Mouse (Mus musculus): ENCODE measurements around the gene H2afj. TPM values are rescaled to one million over a fixed set of nuclear protein-coding genes. Genes with fewer than 3 reads are reported as not detected.

The H2afj gene
- polyA plus RNA-seq, 1 experiment from 2014 or later: 89.1 TPM

DNA sequence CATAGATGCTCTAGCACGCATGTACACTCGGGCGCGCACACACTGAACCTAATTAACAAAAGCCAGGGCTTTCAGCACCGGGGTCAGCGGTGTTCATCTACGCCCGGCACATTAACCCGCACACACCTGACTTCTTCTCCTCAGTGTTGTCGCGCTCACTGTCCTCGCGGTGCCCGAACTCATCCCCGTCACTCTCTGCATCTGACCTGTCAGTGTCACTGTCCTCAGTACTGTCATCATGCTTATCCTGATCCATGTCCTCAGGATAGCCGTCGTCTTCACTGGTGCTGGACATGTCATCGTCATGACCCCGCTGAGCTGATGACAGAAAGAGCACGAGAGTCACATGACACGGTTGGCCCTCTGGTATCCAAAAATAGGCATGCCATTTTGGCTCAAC is 12.3 kb downstream of the H2afj start:
- peaks cover 25% of the 10 kb centered on the region for H3K36me3 ChIP-seq (replicated peaks; ENCODE audit: control insufficient read depth, insufficient read depth, low read depth, low read length)
- WGBS: 97% methylated on average over 21 of the region's 21 CpGs

DNA sequence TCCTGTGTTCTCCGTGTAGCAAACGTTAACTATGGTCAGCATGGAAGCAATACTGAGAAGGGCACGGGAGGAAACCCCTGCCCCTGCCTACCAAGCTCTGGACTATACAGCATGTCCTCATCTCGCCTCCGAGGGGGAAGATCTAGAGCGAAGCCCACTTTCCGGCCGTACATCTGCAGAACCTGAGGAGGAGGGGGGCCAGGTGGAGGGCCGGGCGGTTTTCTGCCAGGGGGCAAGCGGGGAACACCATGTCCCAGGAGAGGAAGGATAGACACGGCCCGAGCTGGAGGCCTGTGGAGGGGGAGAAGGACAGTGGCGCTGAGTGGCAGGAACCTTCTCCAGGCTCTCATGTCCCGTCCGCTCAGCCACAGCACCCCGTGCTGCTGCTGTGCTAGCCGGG is 13.0 kb downstream of the H2afj start:
- Histone ChIP-seq H3K27ac (replicated peaks; ENCODE audit: low read depth, low read length) (no peak overlapping the region), H3K4me1 (ENCODE audit: control insufficient read depth, insufficient read depth, low read length) (no peaks in the 10 kb centered on the region), H3K9me3 (replicated peaks; ENCODE audit: control insufficient read depth, low read length) (no peaks in the 10 kb centered on the region), H3K4me3 (ENCODE audit: low read depth, low read length) (no peak overlapping the region), H3K27me3 (ENCODE audit: control insufficient read depth, insufficient read depth, low read length) (no peaks in the 10 kb centered on the region), H3K36me3 (replicated peaks; ENCODE audit: control insufficient read depth, insufficient read depth, low read depth, low read length) (peaks cover 19% of the 10 kb centered on the region), H3K9ac (replicated peaks; ENCODE audit: low read length) (no peak overlapping the region), H3K4me2 (ENCODE audit: low read depth, low read length) (no peak overlapping the region)
- no peak for ATAC-seq (replicated peaks; ENCODE audit: insufficient number of reproducible peaks, low FRiP score, low TSS enrichment, low read depth)
- WGBS: 91% methylated on average over 18 of the region's 18 CpGs
- DNase-seq (ENCODE audit: low spot score): no peak

More for the DNA sequence above, 12.3 kb downstream of the H2afj start:
- no peak for DNase-seq (ENCODE audit: low spot score)
- Histone ChIP-seq H3K27ac (replicated peaks; ENCODE audit: low read depth, low read length) (no peak overlapping the region), H3K4me2 (ENCODE audit: low read depth, low read length) (no peak overlapping the region), H3K9ac (replicated peaks; ENCODE audit: low read length) (no peak overlapping the region), H3K9me3 (replicated peaks; ENCODE audit: control insufficient read depth, low read length) (no peaks in the 10 kb centered on the region), H3K4me3 (ENCODE audit: low read depth, low read length) (no peak overlapping the region), H3K27me3 (ENCODE audit: control insufficient read depth, insufficient read depth, low read length) (no peaks in the 10 kb centered on the region), H3K4me1 (ENCODE audit: control insufficient read depth, insufficient read depth, low read length) (no peaks in the 10 kb centered on the region)
- no peak for ATAC-seq (replicated peaks; ENCODE audit: insufficient number of reproducible peaks, low FRiP score, low TSS enrichment, low read depth)

DNA sequence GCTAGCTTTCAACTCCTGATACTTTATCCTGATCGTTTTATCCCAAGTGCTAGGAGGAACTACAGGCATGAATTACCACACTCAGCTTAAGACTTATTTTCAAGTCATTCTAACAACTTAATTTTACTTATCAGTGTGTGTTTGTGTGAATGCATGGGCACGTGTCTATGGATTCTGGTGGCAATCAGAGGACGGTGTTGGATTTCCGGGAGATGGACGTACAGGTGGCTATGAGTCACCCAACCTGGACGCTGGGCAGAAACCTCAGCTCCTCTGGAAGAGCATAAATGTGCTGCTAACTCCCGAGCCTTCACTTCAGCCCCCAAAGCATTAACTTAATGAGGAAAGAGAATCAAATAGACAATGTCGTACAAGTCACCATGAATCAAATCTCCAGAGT is 16.9 kb downstream of the H2afj start:
- Histone ChIP-seq H3K9ac (replicated peaks; ENCODE audit: low read length) (no peak overlapping the region), H3K4me1 (ENCODE audit: control insufficient read depth, insufficient read depth, low read length) (no peaks in the 10 kb centered on the region), H3K9me3 (replicated peaks; ENCODE audit: control insufficient read depth, low read length) (no peaks in the 10 kb centered on the region), H3K4me3 (ENCODE audit: low read depth, low read length) (no peak overlapping the region), H3K27ac (replicated peaks; ENCODE audit: low read depth, low read length) (no peak overlapping the region), H3K36me3 (replicated peaks; ENCODE audit: control insufficient read depth, insufficient read depth, low read depth, low read length) (peaks cover 12% of the 10 kb centered on the region), H3K4me2 (ENCODE audit: low read depth, low read length) (no peak overlapping the region), H3K27me3 (ENCODE audit: control insufficient read depth, insufficient read depth, low read length) (no peaks in the 10 kb centered on the region)
- DNase-seq (ENCODE audit: low spot score) (no peak), ATAC-seq (replicated peaks; ENCODE audit: insufficient number of reproducible peaks, low FRiP score, low TSS enrichment, low read depth) (no peak)
- 87% methylated on average over 8 of the region's 8 CpGs for WGBS

DNA sequence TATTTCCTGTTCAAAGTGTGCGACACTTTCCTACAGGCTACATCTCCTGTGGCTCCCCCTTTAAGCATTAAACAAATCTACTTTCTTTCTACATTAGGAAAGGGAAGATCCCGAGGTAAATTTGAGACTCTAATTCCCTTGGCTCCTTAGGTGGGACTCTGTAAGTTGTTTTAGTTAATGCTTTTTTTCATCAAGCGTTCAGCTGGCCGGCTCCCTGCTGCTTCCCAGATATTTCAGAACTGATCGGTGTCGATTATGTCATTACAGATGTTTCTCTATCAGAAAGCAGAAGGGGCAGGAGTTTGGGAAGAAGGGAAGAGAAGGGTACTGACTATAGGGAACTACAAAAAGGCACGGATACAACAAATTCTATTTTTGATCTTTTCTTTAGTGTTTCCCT is 19.1 kb downstream of the H2afj start:
- H3K4me2 ChIP-seq (ENCODE audit: low read depth, low read length): peak overlapping the region; percentile 50
- no peaks in the 10 kb centered on the region for H3K27me3 ChIP-seq (ENCODE audit: control insufficient read depth, insufficient read depth, low read length)
- DNase-seq (ENCODE audit: low spot score): no peak
- H3K27ac ChIP-seq (replicated peaks; ENCODE audit: low read depth, low read length): no peak overlapping the region
- H3K9ac ChIP-seq (replicated peaks; ENCODE audit: low read length): peak overlapping the region; percentile 98
- no peaks in the 10 kb centered on the region for H3K9me3 ChIP-seq (replicated peaks; ENCODE audit: control insufficient read depth, low read length)
- H3K4me3 ChIP-seq (ENCODE audit: low read depth, low read length): peak overlapping the region; percentile 99
- H3K4me1 ChIP-seq (ENCODE audit: control insufficient read depth, insufficient read depth, low read length): no peaks in the 10 kb centered on the region
- WGBS: 14% methylated on average over 7 of the region's 7 CpGs
- no peaks in the 10 kb centered on the region; the same call in 1 of the 2 replicates for H3K36me3 ChIP-seq (replicated peaks; ENCODE audit: control insufficient read depth, insufficient read depth, low read depth, low read length)
- ATAC-seq (replicated peaks; ENCODE audit: insufficient number of reproducible peaks, low FRiP score, low TSS enrichment, low read depth): no peak

DNA sequence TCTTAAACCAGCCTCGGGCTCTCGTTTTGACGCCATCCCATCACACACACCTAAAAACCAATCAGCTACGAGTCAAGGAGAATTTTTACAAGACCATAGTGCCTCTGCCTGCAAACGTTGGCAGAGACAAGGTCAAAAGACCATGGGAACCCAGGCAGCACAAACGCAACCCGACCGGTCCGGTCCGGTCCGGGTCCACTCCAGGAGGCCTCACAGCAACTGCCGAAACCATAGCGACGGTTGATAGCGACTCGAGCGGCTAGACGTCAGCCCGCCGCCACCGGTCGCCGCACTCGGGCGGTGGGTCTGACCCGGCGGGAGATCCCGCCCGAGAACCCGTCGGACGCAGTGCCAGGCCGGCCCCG is 19.5 kb downstream of the H2afj start, which contains the start of gene BC049715:
Gene BC049715 (plus strand): TSS at position 111 of the 365 bp plus-strand sequence.
- ATAC-seq (replicated peaks; ENCODE audit: insufficient number of reproducible peaks, low FRiP score, low TSS enrichment, low read depth) (no peak), DNase-seq (ENCODE audit: low spot score) (no peak)
- Histone ChIP-seq H3K9ac (replicated peaks; ENCODE audit: low read length) (peak within 1 kb of the TSS; percentile 98), H3K4me2 (ENCODE audit: low read depth, low read length) (peak within 1 kb of the TSS; percentile 52), H3K4me1 (ENCODE audit: control insufficient read depth, insufficient read depth, low read length) (no peaks in the 10 kb centered on the region), H3K36me3 (replicated peaks; ENCODE audit: control insufficient read depth, insufficient read depth, low read depth, low read length) (no peaks in the 10 kb centered on the region; the same call in 1 of the 2 replicates), H3K4me3 (ENCODE audit: low read depth, low read length) (peak within 1 kb of the TSS; percentile 99), H3K27me3 (ENCODE audit: control insufficient read depth, insufficient read depth, low read length) (no peaks in the 10 kb centered on the region), H3K27ac (replicated peaks; ENCODE audit: low read depth, low read length) (peak within 1 kb of the TSS; percentile 43), H3K9me3 (replicated peaks; ENCODE audit: control insufficient read depth, low read length) (no peaks in the 10 kb centered on the region)
- under 1% methylated on average over 34 of the region's 34 CpGs for WGBS

DNA sequence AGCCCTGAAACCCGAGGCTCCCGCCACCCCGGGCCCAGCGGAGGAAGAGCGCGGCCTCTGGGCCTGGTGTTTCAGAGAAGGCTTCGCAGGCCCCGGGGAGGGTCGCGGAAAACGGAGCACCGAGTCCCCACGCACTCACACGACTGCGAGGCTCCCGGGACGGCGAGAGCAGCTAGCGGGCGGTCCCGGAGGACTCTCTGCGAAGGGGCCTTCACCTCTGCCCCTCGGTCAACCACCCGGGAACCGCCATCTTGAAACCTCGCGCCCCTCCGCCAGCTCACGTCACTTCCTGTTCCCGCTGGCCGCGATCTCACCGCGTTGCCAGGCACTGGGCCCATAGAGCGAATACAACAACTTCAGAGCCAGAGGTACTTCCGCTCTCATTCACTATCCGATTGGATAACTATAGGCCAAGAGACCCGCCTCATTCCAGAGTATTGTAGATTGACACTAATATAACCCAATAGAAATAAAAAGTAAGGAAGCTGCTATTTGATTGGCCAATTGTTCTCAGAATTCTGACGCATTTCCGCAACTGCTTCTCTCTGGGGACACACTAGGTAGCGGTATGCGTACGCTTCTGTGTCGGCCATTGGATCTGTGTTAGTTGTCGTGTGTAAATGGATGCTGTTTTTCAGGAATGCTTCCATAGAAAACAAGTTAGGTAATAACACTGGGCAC is 20.0 kb downstream of the H2afj start, which contains the start of gene Wbp11:
Gene Wbp11 (minus strand): TSS at position 353 of the 681 bp plus-strand sequence.
- H3K27ac ChIP-seq (replicated peaks; ENCODE audit: low read depth, low read length): peak within 1 kb of the TSS; percentile 43
- DNase-seq (ENCODE audit: low spot score) (peak; percentile 97), ATAC-seq (replicated peaks; ENCODE audit: insufficient number of reproducible peaks, low FRiP score, low TSS enrichment, low read depth) (peak; percentile 100)
- peak within 1 kb of the TSS; percentile 52 for H3K4me2 ChIP-seq (ENCODE audit: low read depth, low read length)
- no peaks in the 10 kb centered on the region for H3K4me1 ChIP-seq (ENCODE audit: control insufficient read depth, insufficient read depth, low read length)
- no peaks in the 10 kb centered on the region for H3K27me3 ChIP-seq (ENCODE audit: control insufficient read depth, insufficient read depth, low read length)
- H3K9me3 ChIP-seq (replicated peaks; ENCODE audit: control insufficient read depth, low read length): no peaks in the 10 kb centered on the region
- H3K9ac ChIP-seq (replicated peaks; ENCODE audit: low read length): peak within 1 kb of the TSS; percentile 98
- peak within 1 kb of the TSS; percentile 99 for H3K4me3 ChIP-seq (ENCODE audit: low read depth, low read length)
- H3K36me3 ChIP-seq (replicated peaks; ENCODE audit: control insufficient read depth, insufficient read depth, low read depth, low read length): no peaks in the 10 kb centered on the region
- WGBS: 1% methylated on average over 38 of the region's 45 CpGs

DNA sequence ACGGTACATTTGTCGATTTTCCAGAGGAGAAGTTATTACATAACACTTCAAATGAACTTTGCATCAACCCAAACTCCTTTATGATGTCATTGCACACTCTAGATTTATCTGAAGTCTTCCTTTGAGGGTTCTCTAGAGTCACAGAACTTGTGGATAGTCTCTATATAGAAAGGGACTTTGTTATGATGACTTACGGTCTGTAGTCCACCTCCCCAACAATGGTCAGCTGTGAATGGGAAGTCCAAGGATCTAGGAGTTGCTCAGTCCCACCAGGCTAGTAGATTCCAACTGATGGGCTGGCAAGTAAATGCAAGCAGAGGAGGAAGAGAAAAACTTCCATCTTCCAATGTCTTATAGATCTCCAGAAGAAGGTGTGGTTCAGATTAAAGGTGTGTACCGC is 20.6 kb downstream of the H2afj start:
- H3K9me3 ChIP-seq (replicated peaks; ENCODE audit: control insufficient read depth, low read length): no peaks in the 10 kb centered on the region
- no peaks in the 10 kb centered on the region for H3K36me3 ChIP-seq (replicated peaks; ENCODE audit: control insufficient read depth, insufficient read depth, low read depth, low read length)
- WGBS: 30% methylated on average over 4 of the region's 4 CpGs
- H3K27me3 ChIP-seq (ENCODE audit: control insufficient read depth, insufficient read depth, low read length): no peaks in the 10 kb centered on the region
- H3K4me2 ChIP-seq (ENCODE audit: low read depth, low read length): peak overlapping the region; percentile 52
- H3K4me1 ChIP-seq (ENCODE audit: control insufficient read depth, insufficient read depth, low read length): no peaks in the 10 kb centered on the region
- ATAC-seq (replicated peaks; ENCODE audit: insufficient number of reproducible peaks, low FRiP score, low TSS enrichment, low read depth) (no peak), DNase-seq (ENCODE audit: low spot score) (no peak)
- H3K9ac ChIP-seq (replicated peaks; ENCODE audit: low read length): peak overlapping the region; percentile 64
- H3K27ac ChIP-seq (replicated peaks; ENCODE audit: low read depth, low read length): no peak overlapping the region
- H3K4me3 ChIP-seq (ENCODE audit: low read depth, low read length): peak overlapping the region; percentile 99

DNA sequence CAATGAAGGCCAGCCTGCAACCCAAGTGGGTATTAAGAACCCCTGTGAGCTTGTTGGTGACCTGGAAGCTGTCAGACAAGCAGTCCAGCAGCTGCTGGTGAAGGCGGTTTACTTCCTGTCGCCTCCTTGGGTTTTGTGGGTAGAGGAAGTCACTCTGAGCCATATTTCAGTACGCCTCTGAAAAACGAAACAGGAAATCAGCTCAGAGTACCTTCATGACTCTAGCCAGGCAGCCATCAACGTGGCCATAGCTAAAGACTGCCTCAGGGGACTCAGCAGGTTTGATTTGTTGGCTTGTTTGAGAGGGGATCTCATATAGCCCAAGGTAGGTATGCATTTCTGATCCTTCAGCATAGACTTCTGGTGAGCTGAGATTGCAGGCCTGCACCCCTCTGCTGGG is 23.7 kb downstream of the H2afj start:
- no peak for ATAC-seq (replicated peaks; ENCODE audit: insufficient number of reproducible peaks, low FRiP score, low TSS enrichment, low read depth)
- no peaks in the 10 kb centered on the region for H3K4me1 ChIP-seq (ENCODE audit: control insufficient read depth, insufficient read depth, low read length)
- no peak overlapping the region for H3K4me2 ChIP-seq (ENCODE audit: low read depth, low read length)
- 69% methylated on average over 5 of the region's 5 CpGs for WGBS
- no peaks in the 10 kb centered on the region for H3K27me3 ChIP-seq (ENCODE audit: control insufficient read depth, insufficient read depth, low read length)
- H3K36me3 ChIP-seq (replicated peaks; ENCODE audit: control insufficient read depth, insufficient read depth, low read depth, low read length): no peaks in the 10 kb centered on the region
- no peaks in the 10 kb centered on the region for H3K9me3 ChIP-seq (replicated peaks; ENCODE audit: control insufficient read depth, low read length)
- H3K9ac ChIP-seq (replicated peaks; ENCODE audit: low read length): no peak overlapping the region
- no peak overlapping the region for H3K27ac ChIP-seq (replicated peaks; ENCODE audit: low read depth, low read length)
- DNase-seq (ENCODE audit: low spot score): no peak
- H3K4me3 ChIP-seq (ENCODE audit: low read depth, low read length): no peak overlapping the region
